Mouse (Mus musculus) liver, embryonic 18 days (tissue): ENCODE measurements around the gene Gm7849. TPM values are rescaled to one million over a fixed set of nuclear protein-coding genes. Genes with fewer than 3 reads are reported as not detected.

Experiments used
- polyA plus RNA-seq: library from polyadenylated mRNA; depleted of rRNA; stranded (reverse); fragments of >200 nt; gene quantifications from 2 replicates; pipeline ENCODE4 v1.2.3, GENCODE M21; 2012; rRNA removed

Gene Gm7849
- not detected in 2 replicates for polyA plus RNA-seq

GRCm38 (mm10) chr8:21456460-21456859 is at the start of gene Gm7849:
Gene Gm7849 (minus strand): TSS chr8:21456560.

GRCm38 (mm10) chr8:21427111-21427510 is 29.2 kb downstream of the Gm7849 start, which contains the start of gene Defa36:
Gene Defa36 (plus strand): TSS chr8:21427411.

Other genes starting within 250 kb of the Gm7849 start
- not detected in 2 replicates for gene Gm15292, start 206.8 kb downstream of the Gm7849 start, polyA plus RNA-seq
- gene Defa27, start 141.0 kb downstream of the Gm7849 start, polyA plus RNA-seq, result not detected in 2 replicates
- gene Defa29, start 129.5 kb downstream of the Gm7849 start, polyA plus RNA-seq, result not detected in 2 replicates
- not detected in 2 replicates for gene Defa2, start 78.0 kb downstream of the Gm7849 start, polyA plus RNA-seq
- gene Defa33, start 64.7 kb downstream of the Gm7849 start, polyA plus RNA-seq, result not detected in 2 replicates
- gene Defa36, start 29.1 kb downstream of the Gm7849 start, polyA plus RNA-seq, result not detected in 2 replicates
- gene Defa20, start 52.7 kb upstream of the Gm7849 start, polyA plus RNA-seq, result not detected in 2 replicates
- gene Defa32, start 72.5 kb upstream of the Gm7849 start, polyA plus RNA-seq, result not detected in 2 replicates
- gene Defa37, start 108.8 kb upstream of the Gm7849 start, polyA plus RNA-seq, result not detected in 2 replicates
- gene Defa28, start 126.4 kb upstream of the Gm7849 start, polyA plus RNA-seq, result not detected in 2 replicates
- gene Gm7861, start 137.9 kb upstream of the Gm7849 start, polyA plus RNA-seq, result not detected in 2 replicates
- not detected in 2 replicates for gene Defa26, start 161.6 kb upstream of the Gm7849 start, polyA plus RNA-seq
- gene Defa17, start 199.2 kb upstream of the Gm7849 start, polyA plus RNA-seq, result not detected in 2 replicates
- not detected in 2 replicates for gene Defa34, start 209.2 kb upstream of the Gm7849 start, polyA plus RNA-seq
- not detected in 2 replicates for gene AY761184, start 247.1 kb upstream of the Gm7849 start, polyA plus RNA-seq